Mouse (Mus musculus) hindbrain, embryonic 14.5 days (tissue): ENCODE data around the gene Skil. TPM values are rescaled to one million over a fixed set of nuclear protein-coding genes. Genes with fewer than 3 reads are reported as not detected.

Experiments
- ATAC-seq: fragments of 200-750 bp; cut with Nextera tagmentation; 2 replicates; pipeline ENCODE4 v1.8.0; 2017; ENCODE audit warnings: moderate number of reproducible peaks, mild to moderate bottlenecking, moderate TSS enrichment, moderate library complexity; ENCODE audit not compliant: low FRiP score
- DNase-seq: peaks from one replicate; pipeline ENCODE4 v3.0.0-alpha.2; 2015; ENCODE audit warnings: low spot score
- H3K27ac ChIP-seq: fragments of 300-500 bp; sonication (generic); 2 replicates; pipeline ENCODE4 v1.5.1; 2014; ENCODE audit warnings: mild to moderate bottlenecking, moderate library complexity
- H3K27me3 ChIP-seq: fragments of 300-500 bp; sonication (generic); 2 replicates; pipeline ENCODE4 v1.6.1; 2014; ENCODE audit warnings: mild to moderate bottlenecking, low read length, mixed read lengths; ENCODE audit not compliant: control insufficient read depth, insufficient read depth
- H3K36me3 ChIP-seq: fragments of 300-500 bp; sonication (generic); replicated peaks from 2 replicates; pipeline ENCODE4 v1.6.1; 2014; ENCODE audit not compliant: control insufficient read depth, insufficient read depth
- H3K4me1 ChIP-seq: fragments of 300-500 bp; sonication (generic); replicated peaks from 2 replicates; pipeline ENCODE4 v1.6.1; 2014; ENCODE audit warnings: antibody characterized with exemption, low read length, mixed read lengths; ENCODE audit not compliant: control insufficient read depth, insufficient read depth
- H3K4me2 ChIP-seq: fragments of 300-500 bp; sonication (generic); replicated peaks from 2 replicates; pipeline ENCODE4 v1.6.1; 2014; ENCODE audit warnings: mild to moderate bottlenecking, moderate library complexity
- H3K4me3 ChIP-seq: fragments of 300-500 bp; sonication (generic); replicated peaks from 2 replicates; pipeline ENCODE4 v1.5.1; 2014; ENCODE audit warnings: mild to moderate bottlenecking, low read length
- H3K9ac ChIP-seq: fragments of 300-500 bp; sonication (generic); 2 replicates; pipeline ENCODE4 v1.6.1; 2014
- H3K9me3 ChIP-seq: fragments of 300-500 bp; sonication (generic); 2 replicates; pipeline ENCODE4 v1.6.1; 2016; ENCODE audit warnings: low read length; ENCODE audit not compliant: control insufficient read depth
- WGBS: fragments of 180-500 bp; shearing (Covaris S2); extraction: QIAGEN DNeasy Blood & Tissue Kit; methylation state at CpG from one replicate; pipeline ENCODE4 v1.1.7; 2014; 5-methylcytosine and 5-hydroxymethylcytosine counted together
- polyA plus RNA-seq: library from polyadenylated mRNA; unstranded; fragments of >200 nt; fragmentation: Nextera tagmentation; extraction: Ambion mirVana; gene quantifications from 2 replicates; pipeline ENCODE4 v1.2.1, GENCODE M21; 2014

The Skil gene
- polyA plus RNA-seq, 1 experiment from 2014 or later: 36.5 TPM

- no peaks in the 10 kb centered on the region for H3K27me3 ChIP-seq
- peak overlapping the region; percentile 83 for H3K4me2 ChIP-seq
- ATAC-seq (no peak), DNase-seq (no peak)
- 0% methylated on average over 16 of the region's 39 CpGs for WGBS
- peak overlapping the region; percentile 98 for H3K27ac ChIP-seq
- H3K36me3 ChIP-seq: peaks cover 4% of the 10 kb centered on the region; the same call in 1 of the 2 replicates
- H3K4me1 ChIP-seq: peaks cover 43% of the 10 kb centered on the region
- H3K4me3 ChIP-seq: peak overlapping the region; percentile 92
- no peaks in the 10 kb centered on the region for H3K9me3 ChIP-seq
- peak overlapping the region; percentile 96 for H3K9ac ChIP-seq
Observed at GRCm38 (mm10) chr3:31095179-31095490, 277 bp downstream of the Skil start.

- peak overlapping the region; percentile 96 for H3K9ac ChIP-seq
- H3K4me2 ChIP-seq: peak overlapping the region; percentile 83
- WGBS: under 1% methylated on average over 33 of the region's 33 CpGs
- H3K4me1 ChIP-seq: peaks cover 46% of the 10 kb centered on the region
- H3K4me3 ChIP-seq: peak overlapping the region; percentile 92
- no peaks in the 10 kb centered on the region for H3K9me3 ChIP-seq
- peaks cover 4% of the 10 kb centered on the region; the same call in 1 of the 2 replicates for H3K36me3 ChIP-seq
- no peaks in the 10 kb centered on the region for H3K27me3 ChIP-seq
- peak; percentile 63 for DNase-seq
- peak; percentile 28 for ATAC-seq
- peak overlapping the region; percentile 98 for H3K27ac ChIP-seq
Observed at GRCm38 (mm10) chr3:31095491-31096154, 765 bp downstream of the Skil start.

- ATAC-seq: no peak
- WGBS: 40% methylated on average over 10 of the region's 10 CpGs
- Histone ChIP-seq H3K4me2 (peak overlapping the region; percentile 83), H3K27me3 (no peaks in the 10 kb centered on the region), H3K4me1 (peaks cover 51% of the 10 kb centered on the region), H3K27ac (peak overlapping the region; percentile 98), H3K4me3 (peak overlapping the region; percentile 92), H3K36me3 (peaks cover 4% of the 10 kb centered on the region; the same call in 1 of the 2 replicates), H3K9ac (peak overlapping the region; percentile 96), H3K9me3 (no peaks in the 10 kb centered on the region)
- no peak for DNase-seq
Observed at GRCm38 (mm10) chr3:31096155-31097101, 1.6 kb downstream of the Skil start.

- WGBS: 77% methylated on average over 13 of the region's 13 CpGs
- H3K4me3 ChIP-seq: peak overlapping the region; percentile 11; the same call in 1 of the 2 replicates
Observed at GRCm38 (mm10) chr3:31097102-31097720, 2.4 kb downstream of the Skil start.

GRCm38 (mm10) chr3:31097976-31098375 is 3.1 kb downstream of the Skil start:
- 59% methylated on average over 11 of the region's 11 CpGs for WGBS
- Histone ChIP-seq H3K27ac (no peak overlapping the region), H3K4me2 (peak overlapping the region; percentile 46), H3K4me1 (peaks cover 47% of the 10 kb centered on the region), H3K9me3 (no peaks in the 10 kb centered on the region), H3K27me3 (no peaks in the 10 kb centered on the region), H3K4me3 (peak overlapping the region; percentile 11), H3K36me3 (peaks cover 4% of the 10 kb centered on the region; the same call in 1 of the 2 replicates), H3K9ac (no peak overlapping the region)
- no peak for ATAC-seq
- DNase-seq: no peak

More at GRCm38 (mm10) chr3:31097102-31097720, 2.4 kb downstream of the Skil start:
- Histone ChIP-seq H3K4me2 (peak overlapping the region; percentile 46), H3K27me3 (no peaks in the 10 kb centered on the region), H3K4me1 (peaks cover 53% of the 10 kb centered on the region), H3K9me3 (no peaks in the 10 kb centered on the region), H3K27ac (no peak overlapping the region), H3K9ac (no peak overlapping the region), H3K36me3 (peaks cover 4% of the 10 kb centered on the region; the same call in 1 of the 2 replicates)
- ATAC-seq: no peak
- DNase-seq: no peak

- H3K9me3 ChIP-seq: no peaks in the 10 kb centered on the region
- H3K27ac ChIP-seq: no peak overlapping the region
- peak overlapping the region; percentile 46 for H3K4me2 ChIP-seq
- H3K36me3 ChIP-seq: peaks cover 4% of the 10 kb centered on the region; the same call in 1 of the 2 replicates
- WGBS: 81% methylated on average over 1 of the region's 1 CpGs
- no peak overlapping the region for H3K9ac ChIP-seq
- H3K4me1 ChIP-seq: peaks cover 46% of the 10 kb centered on the region
- DNase-seq (no peak), ATAC-seq (no peak)
- no peaks in the 10 kb centered on the region for H3K27me3 ChIP-seq
- peak overlapping the region; percentile 11; the same call in 1 of the 2 replicates for H3K4me3 ChIP-seq
Observed at GRCm38 (mm10) chr3:31098556-31098955, 3.7 kb downstream of the Skil start.

GRCm38 (mm10) chr3:31100026-31100425 is 5.2 kb downstream of the Skil start:
- 85% methylated on average over 5 of the region's 5 CpGs for WGBS
- H3K27me3 ChIP-seq: no peaks in the 10 kb centered on the region
- H3K27ac ChIP-seq: no peak overlapping the region
- DNase-seq: no peak
- H3K9me3 ChIP-seq: no peaks in the 10 kb centered on the region
- H3K4me1 ChIP-seq: peaks cover 50% of the 10 kb centered on the region
- H3K9ac ChIP-seq: no peak overlapping the region
- H3K36me3 ChIP-seq: peaks cover 4% of the 10 kb centered on the region; the same call in 1 of the 2 replicates
- H3K4me3 ChIP-seq: no peak overlapping the region
- ATAC-seq: no peak
- H3K4me2 ChIP-seq: peak overlapping the region; percentile 42

- Histone ChIP-seq H3K36me3 (peaks cover 4% of the 10 kb centered on the region; the same call in 1 of the 2 replicates), H3K4me1 (peaks cover 50% of the 10 kb centered on the region), H3K4me3 (no peak overlapping the region), H3K9ac (no peak overlapping the region), H3K9me3 (no peaks in the 10 kb centered on the region), H3K27me3 (no peaks in the 10 kb centered on the region), H3K27ac (no peak overlapping the region), H3K4me2 (no peak overlapping the region)
- no peak for ATAC-seq
- 93% methylated on average over 3 of the region's 3 CpGs for WGBS
- DNase-seq: no peak
Observed at GRCm38 (mm10) chr3:31100802-31101201, 5.9 kb downstream of the Skil start.

- no peak overlapping the region for H3K27ac ChIP-seq
- no peaks in the 10 kb centered on the region for H3K36me3 ChIP-seq
- no peaks in the 10 kb centered on the region for H3K27me3 ChIP-seq
- WGBS: 87% methylated on average over 6 of the region's 6 CpGs
- H3K9ac ChIP-seq: no peak overlapping the region
- ATAC-seq: no peak
- H3K4me2 ChIP-seq: no peak overlapping the region
- no peak overlapping the region for H3K4me3 ChIP-seq
- DNase-seq: no peak
- peaks cover 34% of the 10 kb centered on the region for H3K4me1 ChIP-seq
- H3K9me3 ChIP-seq: no peaks in the 10 kb centered on the region
Observed at GRCm38 (mm10) chr3:31104936-31105335, 10.1 kb downstream of the Skil start.
